Mouse (Mus musculus) intestine, embryonic 15.5 days (tissue): Measurements from ENCODE around the gene Olfr283. TPM values are rescaled to one million over a fixed set of nuclear protein-coding genes. Genes with fewer than 3 reads are reported as not detected.
"Not testable (repeated sequence)": the region's sequence is repeated elsewhere in the genome, so short reads cannot be mapped to it uniquely, and the experiment has no call there.

ENCODE experiments used
- ATAC-seq: fragments of 200-750 bp; cut with Nextera tagmentation; 2 replicates; pipeline ENCODE4 v1.8.0; 2017; ENCODE audit warnings: moderate TSS enrichment, moderate library complexity
- H3K27ac ChIP-seq: fragments of 300-500 bp; sonication (generic); 2 replicates; pipeline ENCODE4 v1.5.1; 2015; ENCODE audit warnings: mild to moderate bottlenecking, inconsistent platforms
- H3K27me3 ChIP-seq: fragments of 300-500 bp; sonication (generic); replicated peaks from 2 replicates; pipeline ENCODE4 v1.6.1; 2015; ENCODE audit warnings: inconsistent platforms
- H3K36me3 ChIP-seq: fragments of 300-500 bp; sonication (generic); 2 replicates; pipeline ENCODE4 v1.6.1; 2015; ENCODE audit warnings: inconsistent platforms
- H3K4me1 ChIP-seq: fragments of 300-500 bp; sonication (generic); replicated peaks from 2 replicates; pipeline ENCODE4 v1.6.1; 2015; ENCODE audit warnings: inconsistent platforms
- H3K4me2 ChIP-seq: fragments of 300-500 bp; sonication (generic); replicated peaks from 2 replicates; pipeline ENCODE4 v1.6.1; 2015; ENCODE audit warnings: mild to moderate bottlenecking, inconsistent platforms
- H3K4me3 ChIP-seq: fragments of 300-500 bp; sonication (generic); replicated peaks from 2 replicates; pipeline ENCODE4 v1.5.1; 2015; ENCODE audit warnings: inconsistent platforms
- H3K9ac ChIP-seq: fragments of 300-500 bp; sonication (generic); 2 replicates; pipeline ENCODE4 v1.6.1; 2015; ENCODE audit warnings: inconsistent platforms
- H3K9me3 ChIP-seq: fragments of 300-500 bp; sonication (generic); 2 replicates; pipeline ENCODE4 v1.6.1; 2016; ENCODE audit warnings: inconsistent platforms
- WGBS: fragments of 180-500 bp; shearing (Covaris S2); methylation state at CpG from one replicate; pipeline ENCODE4 v1.1.7; 2015; 5-methylcytosine and 5-hydroxymethylcytosine counted together
- polyA plus RNA-seq: library from polyadenylated mRNA; unstranded; fragments of >200 nt; fragmentation: Nextera tagmentation; extraction: Ambion mirVana; gene quantifications from 2 replicates; pipeline ENCODE4 v1.2.1, GENCODE M21; 2015

Olfr283 gene
- not detected in 2 replicates for polyA plus RNA-seq

GRCm38 (mm10) chr15:98380846-98381245 is at the start of gene Olfr283:
Gene Olfr283 (minus strand): TSS chr15:98380946.
- Histone ChIP-seq H3K4me3 (no peak within 1 kb of the TSS), H3K27ac (no peak within 1 kb of the TSS), H3K27me3 (no peaks in the 10 kb centered on the region), H3K4me1 (no peaks in the 10 kb centered on the region), H3K9ac (no peak within 1 kb of the TSS), H3K9me3 (no peaks in the 10 kb centered on the region), H3K4me2 (no peak within 1 kb of the TSS), H3K36me3 (no peaks in the 10 kb centered on the region)
- ATAC-seq = no peak
- 82% methylated on average over 6 of the region's 6 CpGs for WGBS

GRCm38 (mm10) chr15:98425188-98425587 is 44.4 kb upstream of the Olfr283 start:
- WGBS = 52% methylated on average over 7 of the region's 7 CpGs
- Histone ChIP-seq H3K4me1 (0 out of 2 replicates have a peak, but pooled peaks cover 5% of the 10 kb centered on the region), H3K27ac (peak overlapping the region; percentile 58; the same call in 1 of the 2 replicates), H3K36me3 (no peaks in the 10 kb centered on the region), H3K9ac (no peak overlapping the region), H3K4me3 (no peak overlapping the region), H3K9me3 (no peaks in the 10 kb centered on the region), H3K4me2 (peak overlapping the region; percentile 9; the same call in 1 of the 2 replicates), H3K27me3 (no peaks in the 10 kb centered on the region)
- peak; percentile 96 for ATAC-seq

GRCm38 (mm10) chr15:98424753-98425152 is 44.0 kb upstream of the Olfr283 start:
- Histone ChIP-seq H3K4me2 (peak overlapping the region; percentile 9; the same call in 1 of the 2 replicates), H3K4me3 (no peak overlapping the region), H3K27me3 (no peaks in the 10 kb centered on the region), H3K4me1 (0 out of 2 replicates have a peak, but pooled peaks cover 5% of the 10 kb centered on the region), H3K36me3 (no peaks in the 10 kb centered on the region), H3K9me3 (no peaks in the 10 kb centered on the region), H3K27ac (peak overlapping the region; percentile 58; the same call in 1 of the 2 replicates), H3K9ac (no peak overlapping the region)
- peak; percentile 90 for ATAC-seq
- 23% methylated on average over 6 of the region's 6 CpGs for WGBS

DNA sequence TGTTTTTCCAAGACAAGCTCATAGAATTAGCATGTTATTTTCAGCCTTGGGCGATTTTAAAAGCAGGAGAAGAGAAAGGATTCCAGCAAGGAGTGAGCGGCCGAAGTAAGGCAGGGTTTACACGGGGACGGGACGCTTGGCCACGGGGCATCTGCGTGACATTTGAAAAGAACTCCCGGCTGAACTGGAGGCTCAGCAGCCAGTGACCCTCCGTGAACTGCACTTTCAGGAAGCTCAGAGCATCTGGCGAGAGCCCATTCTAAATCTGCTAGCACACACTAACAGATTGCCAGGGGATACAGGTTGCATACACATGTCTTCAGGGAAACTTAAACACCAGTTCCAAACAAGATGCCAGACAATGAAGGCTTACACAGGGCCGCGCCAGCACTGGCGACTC is 43.6 kb upstream of the Olfr283 start:
- 44% methylated on average over 14 of the region's 14 CpGs for WGBS
- H3K9me3 ChIP-seq = no peaks in the 10 kb centered on the region
- H3K4me3 ChIP-seq = no peak overlapping the region
- peak overlapping the region; percentile 9; the same call in 1 of the 2 replicates for H3K4me2 ChIP-seq
- 0 out of 2 replicates have a peak, but pooled peaks have one; percentile 10 for ATAC-seq
- no peaks in the 10 kb centered on the region for H3K36me3 ChIP-seq
- H3K4me1 ChIP-seq = 0 out of 2 replicates have a peak, but pooled peaks cover 5% of the 10 kb centered on the region
- H3K27me3 ChIP-seq = no peaks in the 10 kb centered on the region
- H3K27ac ChIP-seq = no peak overlapping the region
- H3K9ac ChIP-seq = no peak overlapping the region

- H3K36me3 ChIP-seq = no peaks in the 10 kb centered on the region
- no peaks in the 10 kb centered on the region for H3K9me3 ChIP-seq
- no peak for ATAC-seq
- no peak overlapping the region for H3K9ac ChIP-seq
- H3K4me1 ChIP-seq = 0 out of 2 replicates have a peak, but pooled peaks cover 5% of the 10 kb centered on the region
- no peak overlapping the region for H3K4me2 ChIP-seq
- H3K4me3 ChIP-seq = no peak overlapping the region
- no peaks in the 10 kb centered on the region for H3K27me3 ChIP-seq
- H3K27ac ChIP-seq = no peak overlapping the region
- 52% methylated on average over 4 of the region's 4 CpGs for WGBS
These were observed 40.2 kb upstream of the Olfr283 start for GRCm38 (mm10) chr15:98420897-98421296.

GRCm38 (mm10) chr15:98418096-98418495 is 37.4 kb upstream of the Olfr283 start:
- H3K4me3 ChIP-seq = no peak overlapping the region
- no peak for ATAC-seq
- no peaks in the 10 kb centered on the region for H3K4me1 ChIP-seq
- H3K9me3 ChIP-seq = no peaks in the 10 kb centered on the region
- H3K36me3 ChIP-seq = no peaks in the 10 kb centered on the region
- WGBS = 70% methylated on average over 7 of the region's 7 CpGs
- no peaks in the 10 kb centered on the region for H3K27me3 ChIP-seq
- no peak overlapping the region for H3K9ac ChIP-seq
- H3K4me2 ChIP-seq = no peak overlapping the region
- H3K27ac ChIP-seq = no peak overlapping the region

GRCm38 (mm10) chr15:98417285-98417684 is 36.5 kb upstream of the Olfr283 start:
- ATAC-seq, H3K4me2 ChIP-seq, H3K4me1 ChIP-seq: not testable (repeated sequence)

DNA sequence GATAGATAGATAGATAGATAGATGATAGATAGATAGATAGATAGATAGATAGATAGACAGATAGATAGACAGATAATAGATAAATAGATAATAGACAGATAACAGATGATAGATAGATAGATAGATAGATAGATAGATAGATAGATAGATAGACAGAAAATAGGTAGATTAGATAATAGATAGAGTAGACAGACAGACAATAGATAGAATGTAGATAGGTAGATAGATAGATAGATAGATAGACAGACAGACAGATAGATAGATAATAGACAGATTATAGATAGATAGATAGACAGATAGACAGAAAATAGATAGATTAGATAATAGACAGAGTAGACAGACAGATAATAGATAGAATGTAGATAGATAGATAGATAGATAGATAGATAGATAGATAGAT is 36.1 kb upstream of the Olfr283 start:
- not testable (repeated sequence) for ATAC-seq, H3K9ac ChIP-seq, H3K9me3 ChIP-seq, H3K4me2 ChIP-seq, H3K4me1 ChIP-seq, H3K36me3 ChIP-seq, H3K4me3 ChIP-seq, H3K27ac ChIP-seq, H3K27me3 ChIP-seq

More at GRCm38 (mm10) chr15:98417285-98417684, 36.5 kb upstream of the Olfr283 start:
- H3K9me3 ChIP-seq, H3K36me3 ChIP-seq, H3K27me3 ChIP-seq, H3K9ac ChIP-seq, H3K27ac ChIP-seq, H3K4me3 ChIP-seq: not testable (repeated sequence)
- 24% methylated on average over 3 of the region's 3 CpGs for WGBS

DNA sequence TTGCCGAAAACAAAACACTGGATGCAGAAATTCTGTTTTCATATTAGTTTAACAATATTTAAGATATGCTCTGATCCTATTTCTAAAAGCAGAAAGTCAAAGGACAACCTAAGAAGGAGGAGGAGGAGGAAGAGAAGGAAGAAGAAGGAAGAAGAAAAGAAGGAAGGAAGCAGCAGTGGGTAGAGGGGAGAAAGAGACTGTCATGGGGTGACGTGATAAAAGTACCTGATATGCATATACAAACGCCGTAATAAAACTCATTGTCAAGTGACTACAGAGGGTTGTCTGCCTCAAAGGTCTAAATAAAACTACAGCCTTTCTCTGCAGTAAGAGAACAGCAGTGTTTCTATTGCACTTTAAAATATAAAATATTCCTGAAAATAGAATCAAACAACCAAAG is 35.2 kb upstream of the Olfr283 start:
- no peak for ATAC-seq
- Histone ChIP-seq H3K9ac (no peak overlapping the region), H3K9me3 (no peaks in the 10 kb centered on the region), H3K36me3 (no peaks in the 10 kb centered on the region), H3K4me2 (no peak overlapping the region), H3K4me3 (no peak overlapping the region), H3K27me3 (no peaks in the 10 kb centered on the region), H3K27ac (no peak overlapping the region), H3K4me1 (no peaks in the 10 kb centered on the region)
- 68% methylated on average over 4 of the region's 4 CpGs for WGBS

DNA sequence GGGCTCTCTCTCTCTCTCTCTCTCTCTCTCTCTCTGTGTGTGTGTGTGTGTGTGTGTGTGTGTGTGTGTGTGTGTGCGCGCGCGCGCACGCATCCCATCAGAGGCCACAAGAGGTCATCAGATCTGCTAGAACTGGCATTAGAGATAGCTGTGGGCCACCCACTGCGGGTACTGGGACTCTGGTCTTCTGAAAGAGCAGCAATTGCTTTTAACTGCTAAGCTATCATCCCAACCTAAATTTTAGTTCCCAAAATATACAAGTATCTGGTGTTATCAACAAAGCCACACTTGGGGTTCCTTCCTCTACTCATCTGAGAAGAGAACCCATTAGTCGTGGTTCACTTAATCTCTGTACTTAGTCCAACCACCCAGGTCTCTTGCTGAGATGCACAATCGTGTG is 29.5 kb upstream of the Olfr283 start:
- no peak for ATAC-seq
- 94% methylated on average over 9 of the region's 9 CpGs for WGBS
- H3K27me3 ChIP-seq = no peaks in the 10 kb centered on the region

DNA sequence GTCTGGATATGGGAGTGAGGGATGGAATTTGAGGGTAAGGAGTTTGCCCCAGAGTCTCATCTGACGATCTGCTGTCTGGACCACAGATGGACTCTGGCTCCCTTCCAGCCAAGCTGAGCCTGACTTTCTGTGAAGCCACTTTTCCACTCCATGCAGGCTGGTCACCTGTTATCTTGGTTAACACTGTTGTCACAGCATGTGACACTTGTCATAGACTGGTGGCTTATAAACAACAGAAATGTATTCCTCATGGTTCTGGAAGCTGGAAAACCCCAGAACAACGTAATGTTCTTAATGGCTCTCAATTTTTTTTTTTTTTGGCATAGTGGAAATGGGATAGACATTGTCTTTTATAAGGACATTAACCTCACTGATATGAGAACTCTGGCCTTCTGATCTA is 28.9 kb upstream of the Olfr283 start:
- no peaks in the 10 kb centered on the region for H3K36me3 ChIP-seq
- no peak for ATAC-seq
- H3K27me3 ChIP-seq = no peaks in the 10 kb centered on the region
- no peak overlapping the region for H3K4me2 ChIP-seq
- no peak overlapping the region for H3K4me3 ChIP-seq
- no peak overlapping the region for H3K9ac ChIP-seq
- no peaks in the 10 kb centered on the region for H3K4me1 ChIP-seq
- H3K9me3 ChIP-seq = no peaks in the 10 kb centered on the region
- WGBS = 87% methylated on average over 2 of the region's 2 CpGs
- no peak overlapping the region for H3K27ac ChIP-seq

More for the DNA sequence above, 29.5 kb upstream of the Olfr283 start:
- H3K9me3 ChIP-seq = no peaks in the 10 kb centered on the region
- no peak overlapping the region for H3K4me2 ChIP-seq
- no peaks in the 10 kb centered on the region for H3K36me3 ChIP-seq
- H3K27ac ChIP-seq = no peak overlapping the region
- no peak overlapping the region for H3K4me3 ChIP-seq
- H3K9ac ChIP-seq = no peak overlapping the region
- H3K4me1 ChIP-seq = no peaks in the 10 kb centered on the region

- no peaks in the 10 kb centered on the region for H3K9me3 ChIP-seq
- no peak for ATAC-seq
- no peak overlapping the region for H3K27ac ChIP-seq
- H3K9ac ChIP-seq = no peak overlapping the region
- WGBS = 73% methylated on average over 17 of the region's 17 CpGs
- H3K27me3 ChIP-seq = no peaks in the 10 kb centered on the region
- no peaks in the 10 kb centered on the region for H3K4me1 ChIP-seq
- H3K4me3 ChIP-seq = no peak overlapping the region
- H3K4me2 ChIP-seq = no peak overlapping the region
- no peaks in the 10 kb centered on the region for H3K36me3 ChIP-seq
These were observed 27.8 kb upstream of the Olfr283 start for GRCm38 (mm10) chr15:98408406-98409060.

- WGBS = 87% methylated on average over 10 of the region's 10 CpGs
- Histone ChIP-seq H3K4me1 (no peaks in the 10 kb centered on the region), H3K27ac (no peak overlapping the region), H3K4me3 (no peak overlapping the region), H3K9ac (no peak overlapping the region), H3K9me3 (no peaks in the 10 kb centered on the region), H3K36me3 (no peaks in the 10 kb centered on the region), H3K27me3 (no peaks in the 10 kb centered on the region), H3K4me2 (no peak overlapping the region)
- no peak for ATAC-seq
These were observed 21.6 kb upstream of the Olfr283 start for GRCm38 (mm10) chr15:98402356-98402755.
